Mouse (Mus musculus): ENCODE results near the gene Catsper4. TPM values are rescaled to one million over a fixed set of nuclear protein-coding genes. Genes with fewer than 3 reads are reported as not detected.

Gene Catsper4
- total RNA-seq, 2 experiments from 2014 or later, result not detected

- intact Hi-C loops (cut with DNase I), result loop anchor here (2.0 to 5.0 kb wide), 2 partner anchors 41 to 121 kb away; no protein-coding TSS in a partner anchor
- DNase-seq (ENCODE audit: low spot score in 2 of 2), result peak; percentile 55 to 66
Measured at GRCm38 (mm10) chr4:134251241-134252130, 24.3 kb upstream of the Catsper4 start.

DNA sequence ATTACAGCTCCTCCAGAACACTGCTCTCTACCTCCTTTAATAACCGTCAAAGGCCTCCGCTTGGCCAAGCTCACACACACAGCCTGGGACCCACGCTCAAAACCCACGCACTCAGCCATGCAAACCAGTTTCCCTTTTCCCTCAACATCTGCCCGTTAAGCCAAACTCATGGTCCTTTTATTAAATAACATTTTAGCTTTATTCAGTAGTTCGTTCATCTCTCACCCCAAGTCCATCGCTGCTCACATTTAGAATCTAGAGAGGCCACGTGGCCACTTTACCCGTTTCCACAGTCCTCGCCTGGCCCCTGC lies 23.7 kb upstream of the Catsper4 start:
- intact Hi-C loops (cut with DNase I), result loop anchor here (2.0 to 5.0 kb wide), 2 partner anchors 42 to 121 kb away; no protein-coding TSS in a partner anchor
- peak; percentile 17 to 23 for DNase-seq (ENCODE audit: low spot score in 2 of 2)

DNA sequence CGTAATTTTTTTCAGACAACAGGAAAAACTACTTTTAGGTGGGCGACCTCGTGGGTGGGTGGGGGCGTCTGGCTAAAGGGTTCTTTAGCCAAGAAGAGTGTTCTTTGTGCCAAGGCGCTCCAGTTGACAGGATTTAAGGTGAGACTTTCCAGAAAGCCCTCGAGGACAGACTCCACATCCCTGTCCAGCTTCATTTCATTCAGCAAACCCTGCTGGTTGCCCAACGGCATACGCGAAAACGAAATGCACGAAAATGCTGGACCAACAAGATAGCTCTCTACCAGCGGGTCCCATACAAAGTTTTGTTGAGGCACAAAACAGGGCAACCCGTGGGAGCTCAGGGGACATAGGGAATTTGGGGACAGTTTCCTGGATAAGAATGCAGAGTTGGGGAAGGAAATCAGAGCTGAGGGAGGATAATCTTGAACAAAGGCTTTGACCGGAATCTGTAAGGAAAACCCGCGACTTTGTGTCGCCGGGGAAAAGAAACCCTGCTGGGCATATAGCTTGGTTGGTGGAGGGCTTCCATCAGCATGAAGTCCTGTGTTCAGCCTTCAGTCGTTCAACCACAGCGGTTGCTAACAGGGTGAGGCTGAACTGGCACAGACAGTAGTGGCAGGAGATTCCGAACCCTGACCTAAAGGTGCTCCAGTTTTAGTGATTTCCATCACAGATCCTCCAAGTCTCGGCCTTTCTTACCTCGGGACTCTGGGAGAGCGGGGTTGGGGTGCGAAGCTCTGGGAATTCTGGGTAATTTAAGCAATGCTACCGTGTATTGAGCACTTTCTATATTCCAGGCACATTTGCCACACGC lies 23.1 kb upstream of the Catsper4 start:
- intact Hi-C loops (cut with DNase I), result loop anchor here (2.0 to 5.0 kb wide), 2 partner anchors 42 to 122 kb away; no protein-coding TSS in a partner anchor
- no peak for DNase-seq (ENCODE audit: low spot score in 2 of 2)

GRCm38 (mm10) chr4:134249651-134250050 lies 22.5 kb upstream of the Catsper4 start:
- DNase-seq (ENCODE audit: low spot score in 2 of 2), result peak; percentile 60 to 70
- intact Hi-C loops (cut with DNase I), result loop anchor here (2.0 to 5.0 kb wide), 4 partner anchors 43 to 123 kb away; partner anchors contain the start of gene Cep85

- intact Hi-C loops (cut with DNase I), result loop anchor here (5.0 kb wide), 2 partner anchors 59 to 111 kb away; partner anchors contain the start of gene Cep85
Measured at GRCm38 (mm10) chr4:134246719-134247258, 19.6 kb upstream of the Catsper4 start, which contains the start of gene Gm30191. Gene Gm30191, plus strand, starts transcription at chr4:134246935.

DNA sequence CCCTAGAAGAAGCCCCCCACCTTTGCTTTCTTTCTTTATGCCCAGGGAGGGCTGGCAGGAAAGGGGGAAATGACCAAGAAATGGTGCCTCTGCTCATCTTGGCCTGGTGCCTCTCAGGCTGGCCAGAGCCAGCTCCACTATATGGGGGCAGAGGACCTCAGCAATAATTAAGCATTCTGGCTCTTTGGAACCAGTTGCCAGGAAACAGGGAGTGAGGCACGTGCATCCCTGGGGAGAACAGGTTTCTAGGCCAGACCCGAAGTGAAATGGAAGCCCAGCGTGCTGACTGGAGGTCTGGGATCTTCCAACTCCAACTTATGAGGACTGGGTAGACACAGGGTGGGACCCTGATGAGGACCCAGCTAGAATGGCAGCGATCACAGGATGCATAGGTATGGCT lies 19.1 kb upstream of the Catsper4 start:
- intact Hi-C loops (cut with DNase I), result loop anchor here (5.0 kb wide), 2 partner anchors 59 to 111 kb away; partner anchors contain the start of gene Cep85

More at GRCm38 (mm10) chr4:134246719-134247258, 19.6 kb upstream of the Catsper4 start, which contains the start of gene Gm30191:
- no peak for DNase-seq (ENCODE audit: low spot score in 2 of 2)

DNA sequence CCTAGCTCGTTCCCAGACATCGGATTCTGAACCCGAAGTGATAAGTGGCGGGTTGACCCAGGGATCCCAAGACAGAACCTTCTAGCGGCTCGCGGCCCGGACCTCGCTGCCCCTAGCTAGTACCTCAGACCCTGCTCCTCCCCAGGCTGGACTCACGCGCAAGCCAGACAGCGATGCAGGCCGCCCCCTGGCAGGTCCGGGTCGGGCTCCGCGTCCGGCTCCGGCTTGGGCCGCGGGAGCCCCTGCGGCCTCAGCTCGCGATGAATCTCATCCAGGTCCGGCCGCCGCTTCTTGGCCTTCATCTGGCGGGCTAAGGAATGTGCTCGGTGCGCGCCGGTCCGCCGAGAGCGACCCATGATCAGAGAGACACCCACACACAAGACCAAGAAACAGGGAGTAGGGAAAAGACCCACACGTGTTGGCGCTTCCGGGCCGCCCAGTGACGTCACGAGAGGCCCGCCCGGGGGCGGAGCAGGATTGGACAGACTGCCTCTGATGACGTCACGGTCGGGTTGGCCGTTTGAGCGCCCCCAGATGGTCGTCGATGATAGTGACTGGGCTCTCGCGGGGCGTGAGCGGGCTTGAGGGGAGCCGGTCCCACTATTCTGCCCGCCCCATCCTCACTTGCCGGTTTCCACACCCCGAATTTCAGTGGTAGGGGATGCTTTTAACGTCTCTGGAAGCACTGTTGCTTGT lies 18.1 kb upstream of the Catsper4 start, which contains the start of gene Zfp593:
Zfp593 (minus strand) TSS at position 445 of the 696 bp plus-strand sequence.
- peak; percentile 94 for DNase-seq (ENCODE audit: low spot score in 2 of 2)
- intact Hi-C loops (cut with DNase I), result loop anchor here (5.0 kb wide), 2 partner anchors 58 to 112 kb away; partner anchors contain the start of gene Cep85

More for the DNA sequence above, 19.1 kb upstream of the Catsper4 start:
- DNase-seq (ENCODE audit: low spot score in 2 of 2), result no peak

DNA sequence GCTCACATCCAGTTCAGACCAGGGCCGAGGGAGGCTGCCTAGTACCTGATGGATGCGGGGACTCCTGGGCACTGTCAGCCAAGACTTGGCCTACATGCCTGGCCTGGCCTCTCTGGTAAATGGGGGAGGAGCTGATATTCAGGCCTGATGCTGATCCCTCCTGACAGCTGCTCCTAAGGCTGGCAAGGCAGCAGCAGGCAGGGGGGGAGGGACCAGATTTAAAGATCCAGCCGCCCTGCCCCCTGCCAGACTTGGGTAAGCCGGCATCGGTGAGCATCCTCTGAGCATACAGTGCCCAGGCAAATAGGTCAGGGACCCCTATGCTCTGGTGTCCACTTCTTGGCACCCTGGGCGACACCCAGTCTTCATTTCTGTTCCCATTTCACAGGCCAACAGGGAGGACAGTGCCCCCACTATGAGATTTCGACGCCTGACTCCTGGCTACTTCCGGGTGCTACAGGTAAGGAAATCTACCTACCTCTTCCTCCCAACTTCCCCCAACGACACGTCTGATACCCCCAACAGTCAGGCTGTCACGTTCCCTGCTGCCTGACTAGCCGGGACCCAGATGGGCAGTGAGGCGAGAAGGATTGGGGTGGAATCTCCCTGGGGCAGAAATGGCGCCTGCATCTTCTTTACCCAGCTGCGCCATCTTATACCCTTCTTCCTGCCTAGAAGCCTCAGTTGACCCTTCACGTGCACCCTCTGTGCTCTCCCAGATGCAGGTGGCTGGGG lies 16.5 kb upstream of the Catsper4 start, which contains the start of gene E130218I03Rik:
E130218I03Rik (plus strand) TSS at position 147 of the 735 bp plus-strand sequence.
- DNase-seq (ENCODE audit: low spot score in 2 of 2), result no peak
- intact Hi-C loops (cut with DNase I), result no loop called here

- intact Hi-C loops (cut with DNase I), result no loop called here
- DNase-seq (ENCODE audit: low spot score in 2 of 2), result no peak
Measured at GRCm38 (mm10) chr4:134238686-134239085, 11.5 kb upstream of the Catsper4 start.

- DNase-seq (ENCODE audit: low spot score in 2 of 2), result no peak
- intact Hi-C loops (cut with DNase I), result no loop called here
Measured at GRCm38 (mm10) chr4:134238279-134238651, 11.1 kb upstream of the Catsper4 start, which contains the start of gene Cnksr1. Gene Cnksr1, minus strand, starts transcription at chr4:134238399.

GRCm38 (mm10) chr4:134237582-134238278 lies 10.5 kb upstream of the Catsper4 start:
- intact Hi-C loops (cut with DNase I), result no loop called here
- no peak for DNase-seq (ENCODE audit: low spot score in 2 of 2)

GRCm38 (mm10) chr4:134234876-134235275 lies 7.7 kb upstream of the Catsper4 start:
- intact Hi-C loops (cut with DNase I), result no loop called here
- no peak for DNase-seq (ENCODE audit: low spot score in 2 of 2)

DNA sequence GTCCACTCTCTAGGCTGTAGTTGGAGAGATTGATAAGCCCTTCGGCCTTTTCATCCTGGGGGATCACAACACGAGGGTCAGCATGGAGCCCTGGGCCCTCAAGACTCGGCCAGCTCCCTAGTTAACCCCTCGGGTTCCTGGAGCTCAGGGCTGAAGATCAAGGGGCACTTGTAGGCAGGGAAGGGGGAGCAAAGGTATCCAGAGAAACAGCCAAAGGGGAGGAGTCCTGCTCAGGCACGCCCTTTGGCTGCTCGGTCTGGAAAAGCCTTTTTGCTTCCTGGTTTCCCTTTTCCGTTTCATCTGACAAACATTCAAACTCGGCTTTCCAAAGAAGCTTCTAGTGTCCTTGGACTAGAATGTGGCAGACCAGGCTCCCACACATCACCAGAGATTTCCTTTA lies 3.2 kb upstream of the Catsper4 start:
- intact Hi-C loops (cut with DNase I), result no loop called here
- no peak for DNase-seq (ENCODE audit: low spot score in 2 of 2)

DNA sequence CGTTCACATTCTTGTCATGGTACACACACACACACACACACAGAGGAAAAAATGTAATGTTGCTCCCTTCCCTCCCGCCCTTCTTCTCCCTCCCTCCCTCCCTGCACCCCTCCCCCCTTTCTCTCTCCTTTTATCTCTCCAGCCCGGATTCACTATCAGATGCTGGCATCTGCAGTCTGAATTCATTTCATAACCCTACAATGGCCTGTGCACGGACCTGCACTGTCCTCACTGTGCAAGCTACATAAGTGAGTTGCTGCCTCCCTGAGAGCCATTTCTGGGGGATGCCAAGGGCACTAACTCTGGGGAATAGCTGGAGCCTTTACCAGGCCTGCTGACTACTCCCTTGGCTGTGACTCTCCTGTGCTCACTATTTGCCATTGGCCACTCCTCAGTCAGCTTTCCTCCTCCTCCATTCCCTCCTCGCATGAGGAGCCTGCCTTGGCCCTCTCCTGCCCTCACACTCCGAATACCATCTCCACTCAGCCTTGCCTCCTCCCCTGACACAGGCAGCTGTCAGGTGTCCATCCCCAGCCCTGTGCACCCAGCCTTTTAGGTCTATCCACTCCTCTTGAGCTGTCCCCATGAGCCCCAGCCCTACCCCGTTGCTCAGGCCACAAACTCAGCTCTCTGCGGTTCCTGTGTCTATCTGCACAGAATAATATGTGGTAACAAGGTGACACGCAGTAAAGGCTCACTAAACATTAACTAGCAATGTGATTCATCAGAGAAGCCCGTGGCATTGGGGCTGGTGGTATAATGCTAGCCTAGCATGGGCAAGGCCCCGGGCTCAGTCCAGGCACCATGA lies 4.2 kb downstream of the Catsper4 start:
- no peak for DNase-seq (ENCODE audit: low spot score in 2 of 2)
- intact Hi-C loops (cut with DNase I), result no loop called here

- intact Hi-C loops (cut with DNase I), result no loop called here
- no peak for DNase-seq (ENCODE audit: low spot score in 2 of 2)
Measured at GRCm38 (mm10) chr4:134206488-134207053, 20.6 kb downstream of the Catsper4 start.

DNA sequence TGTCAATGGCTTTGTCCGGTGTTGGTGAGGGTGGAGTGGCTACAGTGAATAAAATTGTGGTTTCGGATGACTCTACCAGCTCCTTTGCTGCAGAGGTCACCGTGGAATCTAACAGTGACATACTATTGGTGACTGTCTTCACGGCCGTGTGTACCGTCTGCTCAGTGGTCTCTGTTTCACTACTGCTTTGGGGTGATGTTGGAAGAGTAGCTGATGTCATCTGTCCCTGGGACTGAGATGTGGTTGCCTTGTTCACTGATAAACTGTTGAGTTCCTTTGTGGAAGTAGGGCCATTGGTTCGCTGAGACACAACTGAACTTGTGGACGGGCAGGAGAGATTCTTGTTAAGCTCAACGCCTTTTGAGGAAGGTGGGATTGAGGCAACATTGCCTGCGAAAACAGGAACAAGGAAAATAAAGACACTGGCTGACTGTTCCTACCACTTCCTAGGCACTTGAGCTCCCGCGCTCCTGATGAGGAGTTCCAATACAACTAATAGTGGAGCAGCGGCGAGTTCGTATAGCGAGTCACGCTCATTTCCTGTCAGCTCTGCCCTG lies 23.8 kb downstream of the Catsper4 start:
- DNase-seq (ENCODE audit: low spot score in 2 of 2), result no peak
- intact Hi-C loops (cut with DNase I), result no loop called here
